Mouse (Mus musculus) CH12.LX (cell line): ENCODE results near the gene A530032D15Rik.
"Not testable (repeated sequence)": the region's sequence is repeated elsewhere in the genome, so short reads cannot be mapped to it uniquely, and the experiment has no call there.

ENCODE experiments used
- BHLHE40 ChIP-seq: IDR thresholded peaks from 2 replicates; pipeline ENCODE4 v1.6.1; 2011; ENCODE audit warnings: mild to moderate bottlenecking, low read depth, low read length, improper control_type of control experiment
- CHD2 ChIP-seq: IDR thresholded peaks from 2 replicates; pipeline ENCODE4 v1.6.1; 2011; ENCODE audit warnings: low read length, improper control_type of control experiment
- CTCF ChIP-seq, 2 experiments: IDR thresholded peaks in 1 of 2; conservative IDR thresholded peaks in 1 of 2; 2 replicates each; pipeline ENCODE4 v1.5.1; 2011 to 2012; ENCODE audit warnings: low read depth in 2 of 2, low read length in 2 of 2, improper control_type of control experiment in 1 of 2, inconsistent platforms in 1 of 2, mild to moderate bottlenecking in 1 of 2, moderate library complexity in 1 of 2
- IRF4 ChIP-seq: IDR thresholded peaks from 2 replicates; pipeline ENCODE4 v1.6.1; 2014; ENCODE audit warnings: low read depth, mild to moderate bottlenecking, inconsistent platforms, low read length, improper control_type of control experiment
- POLR2A ChIP-seq: IDR thresholded peaks from 2 replicates; pipeline ENCODE4 v1.6.1; 2011; ENCODE audit warnings: low read depth, mild to moderate bottlenecking, improper control_type of control experiment, low read length

DNA sequence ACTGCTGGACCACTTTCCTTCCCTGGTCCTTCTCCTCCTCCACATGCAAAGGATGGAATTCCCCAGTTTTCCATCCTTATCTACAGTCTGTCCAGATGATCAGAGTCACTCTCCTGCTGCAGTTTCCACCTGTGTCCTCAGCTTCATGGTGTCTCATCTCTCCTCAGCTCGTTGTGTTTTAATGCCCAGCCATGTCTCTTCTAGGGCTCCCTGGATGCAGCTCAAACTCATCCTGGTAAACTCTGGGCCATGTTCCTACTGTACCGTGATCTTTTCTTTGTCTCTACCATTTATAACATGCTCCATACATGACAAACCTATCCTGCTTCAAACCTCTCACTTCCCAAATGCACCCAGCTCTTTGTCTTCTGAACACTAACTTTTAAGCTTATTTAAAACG is 38.0 kb downstream of the A530032D15Rik start:
- TF ChIP-seq POLR2A; BHLHE40; CTCF (conservative IDR thresholded peaks at IDR 0.05 in 1 of 2, IDR thresholded peaks at IDR 0.05 in 1 of 2; ENCODE audit: low read depth in 2 of 2, low read length in 2 of 2); IRF4; CHD2: not testable (repeated sequence)
